Mouse (Mus musculus): ENCODE data around the gene Ripor3. TPM values are rescaled to one million over a fixed set of nuclear protein-coding genes. Genes with fewer than 3 reads are reported as not detected.

Ripor3 gene
- polyA plus RNA-seq, 1 experiment from 2014 or later = 1.5 TPM

- H3K36me3 ChIP-seq = no peaks in the 10 kb centered on the region
- H3K4me2 ChIP-seq = peak overlapping the region; percentile 98
- H3K9ac ChIP-seq = peak overlapping the region; percentile 74; the same call in 1 of the 2 replicates
- no peak for ATAC-seq (ENCODE audit: insufficient number of reproducible peaks, low FRiP score)
- H3K27me3 ChIP-seq (replicated peaks) = no peaks in the 10 kb centered on the region
- no peak overlapping the region for H3K27ac ChIP-seq (ENCODE audit: poor library complexity, severe bottlenecking)
- H3K4me1 ChIP-seq (replicated peaks) = peaks cover 28% of the 10 kb centered on the region
- 13% methylated on average over 16 of the region's 16 CpGs for WGBS
- H3K9me3 ChIP-seq (replicated peaks) = no peaks in the 10 kb centered on the region
- H3K4me3 ChIP-seq = peak overlapping the region; percentile 60
Observed at GRCm38 (mm10) chr2:168049002-168049635, 38.7 kb upstream of the Ripor3 start.

GRCm38 (mm10) chr2:168046467-168046866 lies 36.0 kb upstream of the Ripor3 start:
- H3K9ac ChIP-seq = no peak overlapping the region
- ATAC-seq (ENCODE audit: insufficient number of reproducible peaks, low FRiP score) = no peak
- no peaks in the 10 kb centered on the region for H3K36me3 ChIP-seq
- H3K27me3 ChIP-seq (replicated peaks) = no peaks in the 10 kb centered on the region
- H3K4me3 ChIP-seq = no peak overlapping the region
- H3K4me1 ChIP-seq (replicated peaks) = peaks cover 28% of the 10 kb centered on the region
- H3K27ac ChIP-seq (ENCODE audit: poor library complexity, severe bottlenecking) = no peak overlapping the region
- WGBS = 80% methylated on average over 4 of the region's 4 CpGs
- H3K4me2 ChIP-seq = no peak overlapping the region
- no peaks in the 10 kb centered on the region for H3K9me3 ChIP-seq (replicated peaks)

- WGBS = 22% methylated on average over 5 of the region's 5 CpGs
- 0 out of 2 replicates have a peak overlapping the region, but pooled peaks have one; percentile 26 for H3K9ac ChIP-seq
- no peaks in the 10 kb centered on the region for H3K36me3 ChIP-seq
- no peaks in the 10 kb centered on the region for H3K9me3 ChIP-seq (replicated peaks)
- H3K4me3 ChIP-seq = no peak overlapping the region
- H3K27me3 ChIP-seq (replicated peaks) = no peaks in the 10 kb centered on the region
- no peak overlapping the region for H3K27ac ChIP-seq (ENCODE audit: poor library complexity, severe bottlenecking)
- ATAC-seq (ENCODE audit: insufficient number of reproducible peaks, low FRiP score) = no peak
- peaks cover 28% of the 10 kb centered on the region for H3K4me1 ChIP-seq (replicated peaks)
- H3K4me2 ChIP-seq = 0 out of 2 replicates have a peak overlapping the region, but pooled peaks have one; percentile 0
Observed at GRCm38 (mm10) chr2:168045771-168046170, 35.4 kb upstream of the Ripor3 start.

- Histone ChIP-seq H3K27me3 (replicated peaks) (no peaks in the 10 kb centered on the region), H3K27ac (ENCODE audit: poor library complexity, severe bottlenecking) (no peak overlapping the region), H3K9ac (no peak overlapping the region), H3K4me1 (replicated peaks) (peaks cover 28% of the 10 kb centered on the region), H3K9me3 (replicated peaks) (no peaks in the 10 kb centered on the region), H3K4me3 (no peak overlapping the region), H3K4me2 (no peak overlapping the region), H3K36me3 (no peaks in the 10 kb centered on the region)
- no peak for ATAC-seq (ENCODE audit: insufficient number of reproducible peaks, low FRiP score)
- 73% methylated on average over 13 of the region's 13 CpGs for WGBS
Observed at GRCm38 (mm10) chr2:168045357-168045756, 34.9 kb upstream of the Ripor3 start.

- Histone ChIP-seq H3K4me1 (replicated peaks) (peaks cover 23% of the 10 kb centered on the region), H3K4me2 (no peak overlapping the region), H3K9me3 (replicated peaks) (no peaks in the 10 kb centered on the region), H3K4me3 (no peak overlapping the region), H3K9ac (no peak overlapping the region), H3K27me3 (replicated peaks) (no peaks in the 10 kb centered on the region), H3K27ac (ENCODE audit: poor library complexity, severe bottlenecking) (no peak overlapping the region), H3K36me3 (no peaks in the 10 kb centered on the region)
- ATAC-seq (ENCODE audit: insufficient number of reproducible peaks, low FRiP score) = no peak
- WGBS = 81% methylated on average over 10 of the region's 10 CpGs
Observed at GRCm38 (mm10) chr2:168044681-168045287, 34.4 kb upstream of the Ripor3 start.

- Histone ChIP-seq H3K4me3 (no peak overlapping the region), H3K27me3 (replicated peaks) (no peaks in the 10 kb centered on the region), H3K4me1 (replicated peaks) (peaks cover 17% of the 10 kb centered on the region), H3K27ac (ENCODE audit: poor library complexity, severe bottlenecking) (no peak overlapping the region), H3K4me2 (no peak overlapping the region), H3K9me3 (replicated peaks) (no peaks in the 10 kb centered on the region), H3K9ac (no peak overlapping the region), H3K36me3 (no peaks in the 10 kb centered on the region)
- WGBS = 82% methylated on average over 6 of the region's 6 CpGs
- no peak for ATAC-seq (ENCODE audit: insufficient number of reproducible peaks, low FRiP score)
Observed at GRCm38 (mm10) chr2:168042019-168042418, 31.6 kb upstream of the Ripor3 start.

GRCm38 (mm10) chr2:168040751-168041150 lies 30.3 kb upstream of the Ripor3 start:
- Histone ChIP-seq H3K27me3 (replicated peaks) (no peaks in the 10 kb centered on the region), H3K36me3 (no peaks in the 10 kb centered on the region), H3K27ac (ENCODE audit: poor library complexity, severe bottlenecking) (no peak overlapping the region), H3K4me2 (no peak overlapping the region), H3K9me3 (replicated peaks) (no peaks in the 10 kb centered on the region), H3K4me1 (replicated peaks) (peaks cover 15% of the 10 kb centered on the region), H3K9ac (no peak overlapping the region), H3K4me3 (no peak overlapping the region)
- no peak for ATAC-seq (ENCODE audit: insufficient number of reproducible peaks, low FRiP score)
- whole genome bisulfite sequencing = 61% methylated on average over 3 of the region's 3 CpGs

GRCm38 (mm10) chr2:168037063-168037462 lies 26.6 kb upstream of the Ripor3 start:
- H3K4me3 ChIP-seq = no peak overlapping the region
- no peaks in the 10 kb centered on the region for H3K27me3 ChIP-seq (replicated peaks)
- H3K36me3 ChIP-seq = no peaks in the 10 kb centered on the region
- H3K4me1 ChIP-seq (replicated peaks) = peaks cover 23% of the 10 kb centered on the region
- no peak overlapping the region for H3K4me2 ChIP-seq
- no peak overlapping the region for H3K27ac ChIP-seq (ENCODE audit: poor library complexity, severe bottlenecking)
- ATAC-seq (ENCODE audit: insufficient number of reproducible peaks, low FRiP score) = no peak
- H3K9ac ChIP-seq = no peak overlapping the region
- H3K9me3 ChIP-seq (replicated peaks) = no peaks in the 10 kb centered on the region
- 34% methylated on average over 3 of the region's 3 CpGs for WGBS

- H3K4me2 ChIP-seq = no peak overlapping the region
- WGBS = 86% methylated on average over 6 of the region's 6 CpGs
- H3K9me3 ChIP-seq (replicated peaks) = no peaks in the 10 kb centered on the region
- H3K9ac ChIP-seq = no peak overlapping the region
- H3K27me3 ChIP-seq (replicated peaks) = no peaks in the 10 kb centered on the region
- no peak for ATAC-seq (ENCODE audit: insufficient number of reproducible peaks, low FRiP score)
- H3K27ac ChIP-seq (ENCODE audit: poor library complexity, severe bottlenecking) = no peak overlapping the region
- no peaks in the 10 kb centered on the region for H3K36me3 ChIP-seq
- no peak overlapping the region for H3K4me3 ChIP-seq
- peaks cover 28% of the 10 kb centered on the region for H3K4me1 ChIP-seq (replicated peaks)
Observed at GRCm38 (mm10) chr2:168035907-168036306, 25.5 kb upstream of the Ripor3 start.

GRCm38 (mm10) chr2:168033905-168034304 lies 23.5 kb upstream of the Ripor3 start:
- no peak overlapping the region for H3K4me2 ChIP-seq
- no peak; the same call in 1 of the 2 replicates for ATAC-seq (ENCODE audit: insufficient number of reproducible peaks, low FRiP score)
- H3K4me3 ChIP-seq = no peak overlapping the region
- no peak overlapping the region for H3K9ac ChIP-seq
- 29% methylated on average over 10 of the region's 10 CpGs for WGBS
- H3K9me3 ChIP-seq (replicated peaks) = peaks cover 3% of the 10 kb centered on the region
- peaks cover 28% of the 10 kb centered on the region for H3K4me1 ChIP-seq (replicated peaks)
- no peaks in the 10 kb centered on the region for H3K27me3 ChIP-seq (replicated peaks)
- no peak overlapping the region for H3K27ac ChIP-seq (ENCODE audit: poor library complexity, severe bottlenecking)
- no peaks in the 10 kb centered on the region for H3K36me3 ChIP-seq

GRCm38 (mm10) chr2:168031842-168032241 lies 21.4 kb upstream of the Ripor3 start:
- WGBS = 79% methylated on average over 2 of the region's 2 CpGs
- Histone ChIP-seq H3K4me2 (no peak overlapping the region), H3K9me3 (replicated peaks) (peaks cover 11% of the 10 kb centered on the region), H3K36me3 (no peaks in the 10 kb centered on the region), H3K27ac (ENCODE audit: poor library complexity, severe bottlenecking) (no peak overlapping the region), H3K9ac (no peak overlapping the region), H3K4me3 (no peak overlapping the region), H3K4me1 (replicated peaks) (peaks cover 23% of the 10 kb centered on the region), H3K27me3 (replicated peaks) (no peaks in the 10 kb centered on the region)
- ATAC-seq (ENCODE audit: insufficient number of reproducible peaks, low FRiP score) = peak; percentile 26; the same call in 1 of the 2 replicates

All from heart, embryonic 12.5 days (tissue).